Mouse (Mus musculus) forebrain, embryonic 14.5 days (tissue): Measurements from ENCODE around the gene Obsl1. TPM values are rescaled to one million over a fixed set of nuclear protein-coding genes. Genes with fewer than 3 reads are reported as not detected.
A peak's percentile ranks its signal among the peaks of the same experiment; 100 is the strongest.

Experiments used
- ATAC-seq: fragments of 200-750 bp; cut with Nextera tagmentation; 2 replicates; pipeline ENCODE4 v1.8.0; 2017; ENCODE audit warnings: mild to moderate bottlenecking, moderate library complexity
- DNase-seq: peaks from one replicate; pipeline ENCODE4 v3.0.0-alpha.2; 2015; ENCODE audit warnings: low spot score
- H3K27ac ChIP-seq: fragments of 300-500 bp; sonication (generic); 2 replicates; pipeline ENCODE4 v1.5.1; 2014; ENCODE audit warnings: low read depth, mild to moderate bottlenecking, control low read depth, low read length, moderate library complexity
- H3K27me3 ChIP-seq: fragments of 300-500 bp; sonication (generic); replicated peaks from 2 replicates; pipeline ENCODE4 v1.6.1; 2014; ENCODE audit warnings: low read length, control low read depth, mixed read lengths; ENCODE audit not compliant: control insufficient read depth, insufficient read depth
- H3K36me3 ChIP-seq: fragments of 300-500 bp; sonication (generic); 2 replicates; pipeline ENCODE4 v1.6.1; 2014; ENCODE audit warnings: low read length, control low read depth; ENCODE audit not compliant: control insufficient read depth, insufficient read depth
- H3K4me1 ChIP-seq: fragments of 300-500 bp; sonication (generic); 2 replicates; pipeline ENCODE4 v1.6.1; 2014; ENCODE audit warnings: antibody characterized with exemption, low read length, control low read depth; ENCODE audit not compliant: control insufficient read depth, insufficient read depth
- H3K4me2 ChIP-seq: fragments of 300-500 bp; sonication (generic); 2 replicates; pipeline ENCODE4 v1.6.1; 2014; ENCODE audit warnings: mild to moderate bottlenecking, control low read depth, low read length
- H3K4me3 ChIP-seq: fragments of 300-500 bp; sonication (generic); 2 replicates; pipeline ENCODE4 v1.5.1; 2014; ENCODE audit warnings: low read depth, low read length, control low read depth
- H3K9ac ChIP-seq: fragments of 300-500 bp; sonication (generic); 2 replicates; pipeline ENCODE4 v1.6.1; 2014; ENCODE audit warnings: mild to moderate bottlenecking, low read length, control low read depth, moderate library complexity
- H3K9me3 ChIP-seq: fragments of 300-500 bp; sonication (generic); replicated peaks from 2 replicates; pipeline ENCODE4 v1.6.1; 2016; ENCODE audit warnings: low read length, control low read depth, mixed read lengths; ENCODE audit not compliant: control insufficient read depth
- WGBS: fragments of 180-500 bp; shearing (Covaris S2); extraction: QIAGEN DNeasy Blood & Tissue Kit; methylation state at CpG from one replicate; pipeline ENCODE4 v1.1.7; 2014; 5-methylcytosine and 5-hydroxymethylcytosine counted together
- polyA plus RNA-seq: library from polyadenylated mRNA; unstranded; fragments of >200 nt; fragmentation: Nextera tagmentation; extraction: Ambion mirVana; gene quantifications from 2 replicates; pipeline ENCODE4 v1.2.1, GENCODE M21; 2014

The Obsl1 gene
- polyA plus RNA-seq, 1 experiment from 2014 or later = 17.0 TPM

GRCm38 (mm10) chr1:75501905-75502304, 4.3 kb downstream of the Obsl1 start:
- Histone ChIP-seq H3K4me2 (no peak overlapping the region), H3K27ac (no peak overlapping the region), H3K36me3 (peaks cover 46% of the 10 kb centered on the region), H3K4me3 (no peak overlapping the region), H3K27me3 (no peaks in the 10 kb centered on the region), H3K9me3 (no peaks in the 10 kb centered on the region), H3K4me1 (peaks cover 9% of the 10 kb centered on the region), H3K9ac (no peak overlapping the region)
- WGBS = 95% methylated on average over 9 of the region's 9 CpGs
- no peak for DNase-seq
- no peak for ATAC-seq

GRCm38 (mm10) chr1:75499441-75499840, 6.8 kb downstream of the Obsl1 start:
- no peak overlapping the region for H3K27ac ChIP-seq
- no peaks in the 10 kb centered on the region for H3K9me3 ChIP-seq
- no peaks in the 10 kb centered on the region for H3K27me3 ChIP-seq
- WGBS = 86% methylated on average over 7 of the region's 7 CpGs
- no peak overlapping the region for H3K4me2 ChIP-seq
- DNase-seq = no peak
- H3K36me3 ChIP-seq = peaks cover 53% of the 10 kb centered on the region
- H3K4me3 ChIP-seq = no peak overlapping the region
- no peak overlapping the region for H3K9ac ChIP-seq
- no peak for ATAC-seq
- H3K4me1 ChIP-seq = peaks cover 6% of the 10 kb centered on the region; the same call in 1 of the 2 replicates

- Histone ChIP-seq H3K27ac (no peak overlapping the region), H3K4me1 (peaks cover under 1% of the 10 kb centered on the region; the same call in 1 of the 2 replicates), H3K4me2 (no peak overlapping the region), H3K9ac (no peak overlapping the region), H3K4me3 (no peak overlapping the region), H3K27me3 (no peaks in the 10 kb centered on the region), H3K36me3 (peaks cover 53% of the 10 kb centered on the region), H3K9me3 (no peaks in the 10 kb centered on the region)
- 91% methylated on average over 4 of the region's 4 CpGs for WGBS
- no peak for DNase-seq
- no peak for ATAC-seq
Observed at GRCm38 (mm10) chr1:75498897-75499296, 7.4 kb downstream of the Obsl1 start.

GRCm38 (mm10) chr1:75494878-75495548, 11.2 kb downstream of the Obsl1 start:
- Histone ChIP-seq H3K9ac (no peak overlapping the region), H3K9me3 (no peaks in the 10 kb centered on the region), H3K27me3 (no peaks in the 10 kb centered on the region), H3K36me3 (peaks cover 31% of the 10 kb centered on the region), H3K4me2 (no peak overlapping the region), H3K4me3 (no peak overlapping the region), H3K4me1 (no peaks in the 10 kb centered on the region), H3K27ac (no peak overlapping the region)
- ATAC-seq = no peak
- 50% methylated on average over 12 of the region's 12 CpGs for WGBS
- DNase-seq = peak; percentile 68

GRCm38 (mm10) chr1:75492579-75493170, 13.6 kb downstream of the Obsl1 start:
- Histone ChIP-seq H3K4me3 (no peak overlapping the region), H3K4me2 (no peak overlapping the region), H3K9me3 (no peaks in the 10 kb centered on the region), H3K27me3 (peaks cover 12% of the 10 kb centered on the region; the same call in 1 of the 2 replicates), H3K4me1 (peaks cover 3% of the 10 kb centered on the region; the same call in 1 of the 2 replicates), H3K36me3 (peaks cover 10% of the 10 kb centered on the region; the same call in 1 of the 2 replicates), H3K27ac (no peak overlapping the region), H3K9ac (no peak overlapping the region)
- no peak for ATAC-seq
- DNase-seq = no peak
- 33% methylated on average over 24 of the region's 24 CpGs for WGBS

- ATAC-seq = no peak
- WGBS = 86% methylated on average over 34 of the region's 34 CpGs
- no peak for DNase-seq
- H3K4me1 ChIP-seq = peaks cover 3% of the 10 kb centered on the region; the same call in 1 of the 2 replicates
- no peak overlapping the region for H3K27ac ChIP-seq
- H3K4me3 ChIP-seq = no peak overlapping the region
- no peak overlapping the region for H3K9ac ChIP-seq
- H3K4me2 ChIP-seq = no peak overlapping the region
- H3K36me3 ChIP-seq = no peaks in the 10 kb centered on the region
- peaks cover 23% of the 10 kb centered on the region for H3K27me3 ChIP-seq
- no peaks in the 10 kb centered on the region for H3K9me3 ChIP-seq
Observed at GRCm38 (mm10) chr1:75490785-75491551, 15.3 kb downstream of the Obsl1 start.

GRCm38 (mm10) chr1:75487405-75488161, 18.7 kb downstream of the Obsl1 start:
- ATAC-seq (peak; percentile 72), DNase-seq (peak; percentile 78)
- Histone ChIP-seq H3K4me3 (peak overlapping the region; percentile 41), H3K4me1 (peaks cover 3% of the 10 kb centered on the region; the same call in 1 of the 2 replicates), H3K27ac (no peak overlapping the region), H3K9me3 (no peaks in the 10 kb centered on the region), H3K4me2 (peak overlapping the region; percentile 87), H3K36me3 (peaks cover 29% of the 10 kb centered on the region), H3K27me3 (peaks cover 33% of the 10 kb centered on the region), H3K9ac (peak overlapping the region; percentile 55)
- under 1% methylated on average over 61 of the region's 62 CpGs for WGBS

- peaks cover 33% of the 10 kb centered on the region for H3K27me3 ChIP-seq
- peak; percentile 14 for ATAC-seq
- WGBS = 0% methylated on average over 13 of the region's 13 CpGs
Observed at GRCm38 (mm10) chr1:75487040-75487404, 19.2 kb downstream of the Obsl1 start.

More at GRCm38 (mm10) chr1:75487040-75487404, 19.2 kb downstream of the Obsl1 start:
- Histone ChIP-seq H3K9ac (peak overlapping the region; percentile 55), H3K9me3 (no peaks in the 10 kb centered on the region), H3K4me2 (peak overlapping the region; percentile 87), H3K4me3 (peak overlapping the region; percentile 41), H3K36me3 (peaks cover 32% of the 10 kb centered on the region), H3K27ac (no peak overlapping the region), H3K4me1 (peaks cover 3% of the 10 kb centered on the region; the same call in 1 of the 2 replicates)
- no peak for DNase-seq
